Mouse (Mus musculus): ENCODE data around the gene Prrc2b.

Prrc2b gene

DNA sequence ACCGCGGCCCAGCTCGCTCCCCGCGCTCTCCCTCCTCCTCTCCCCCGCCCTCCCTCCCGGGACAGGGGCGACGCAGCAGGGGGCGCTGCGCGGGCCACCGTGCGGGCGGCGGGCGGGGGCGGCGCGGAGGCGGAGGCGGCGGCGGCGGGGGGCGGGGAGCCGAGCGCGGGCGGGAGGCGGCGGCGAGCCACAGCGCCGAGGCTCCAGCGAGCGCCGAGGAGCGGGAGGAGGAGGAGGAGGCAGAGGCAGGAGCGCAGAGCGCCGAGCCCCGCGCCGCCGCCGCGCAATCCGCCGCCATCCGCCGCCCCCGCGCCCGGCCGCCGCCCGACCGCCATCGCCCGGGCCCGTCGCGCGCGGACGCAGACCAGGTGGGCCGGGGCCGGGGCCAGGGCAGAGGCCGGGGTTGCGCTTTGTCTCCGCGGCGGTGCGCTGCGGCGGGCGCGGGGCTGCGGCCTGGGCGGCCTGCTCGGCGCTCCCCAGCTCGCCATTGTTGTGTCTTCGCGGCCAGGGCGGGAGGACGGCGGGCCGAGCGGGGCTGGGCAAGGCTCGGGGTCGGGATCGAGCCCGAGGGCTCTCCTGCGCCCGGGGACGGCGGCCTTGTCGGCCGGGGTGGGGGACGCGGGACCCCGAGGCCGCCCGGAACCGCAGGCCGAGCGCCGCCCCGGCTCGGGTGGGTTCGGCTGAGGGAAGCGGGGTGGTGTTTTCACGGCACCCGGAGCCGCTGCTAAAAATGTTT is at the start of gene Prrc2b:
Prrc2b (plus strand) TSS at position 159 of the 736 bp plus-strand sequence.
- peak in 1 of 2 experiments; percentile 71 for DNase-seq (ENCODE audit: low spot score in 2 of 2)

DNA sequence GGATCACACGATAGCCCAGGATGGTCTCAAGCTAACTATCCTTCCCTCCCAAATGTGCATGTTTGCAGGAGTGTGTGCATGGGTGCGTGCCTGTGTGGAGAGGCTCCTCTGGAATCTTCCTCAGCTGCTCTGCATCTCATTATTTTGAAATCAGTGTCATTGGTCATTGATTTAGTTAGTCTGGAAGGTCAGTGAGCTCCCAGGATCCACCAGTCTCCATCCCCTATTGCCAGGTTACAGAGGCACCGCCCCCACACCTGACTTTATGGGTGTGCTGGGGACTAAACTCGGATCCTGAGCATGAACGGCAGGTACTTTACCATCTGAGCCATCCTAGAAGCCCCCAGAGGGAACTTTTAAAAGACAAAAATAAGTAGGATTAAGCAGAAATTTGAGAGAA is 47.9 kb upstream of the Prrc2b start:
- no peak for DNase-seq (ENCODE audit: low spot score in 2 of 2)

DNA sequence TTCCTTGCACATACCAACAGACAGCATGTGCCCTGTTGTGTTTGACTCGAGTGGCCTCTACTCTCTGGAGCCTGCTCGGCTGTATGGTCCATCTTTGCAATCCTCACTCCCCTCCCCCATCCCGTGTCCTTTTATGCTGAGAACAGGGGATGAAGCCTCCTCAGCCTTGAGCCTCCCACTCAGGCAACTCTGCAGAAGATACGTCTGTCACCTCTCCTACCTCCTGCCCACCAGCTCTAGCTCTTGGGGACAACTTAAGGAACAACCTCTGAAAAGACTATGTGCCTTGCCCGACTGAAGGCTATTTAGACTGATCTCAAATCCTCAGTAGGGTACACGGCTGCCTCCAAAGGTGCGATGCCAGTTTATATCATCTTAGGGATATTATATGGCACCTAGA is 47.3 kb upstream of the Prrc2b start:
- DNase-seq (ENCODE audit: low spot score in 2 of 2), result no peak

DNA sequence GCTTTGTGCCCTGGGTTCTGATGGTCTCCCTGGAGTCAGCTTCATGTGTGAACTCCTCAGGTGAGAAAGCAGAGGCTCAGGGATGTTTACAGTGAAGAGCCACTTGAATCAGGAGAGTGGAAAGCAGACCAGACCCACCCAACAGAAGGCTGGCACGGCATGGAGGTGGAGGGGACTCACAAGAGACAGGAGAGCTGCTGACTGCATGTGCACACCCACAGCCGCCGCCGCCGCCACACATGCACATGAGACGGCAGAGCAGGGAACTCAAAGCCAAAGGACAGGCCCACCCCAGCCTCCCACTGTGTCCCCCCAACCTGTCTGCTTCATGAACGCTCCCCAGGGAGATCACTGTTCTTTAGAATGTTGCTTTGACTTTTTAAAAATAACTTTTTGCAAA is 46.8 kb upstream of the Prrc2b start:
- DNase-seq (ENCODE audit: low spot score in 2 of 2), result no peak

DNA sequence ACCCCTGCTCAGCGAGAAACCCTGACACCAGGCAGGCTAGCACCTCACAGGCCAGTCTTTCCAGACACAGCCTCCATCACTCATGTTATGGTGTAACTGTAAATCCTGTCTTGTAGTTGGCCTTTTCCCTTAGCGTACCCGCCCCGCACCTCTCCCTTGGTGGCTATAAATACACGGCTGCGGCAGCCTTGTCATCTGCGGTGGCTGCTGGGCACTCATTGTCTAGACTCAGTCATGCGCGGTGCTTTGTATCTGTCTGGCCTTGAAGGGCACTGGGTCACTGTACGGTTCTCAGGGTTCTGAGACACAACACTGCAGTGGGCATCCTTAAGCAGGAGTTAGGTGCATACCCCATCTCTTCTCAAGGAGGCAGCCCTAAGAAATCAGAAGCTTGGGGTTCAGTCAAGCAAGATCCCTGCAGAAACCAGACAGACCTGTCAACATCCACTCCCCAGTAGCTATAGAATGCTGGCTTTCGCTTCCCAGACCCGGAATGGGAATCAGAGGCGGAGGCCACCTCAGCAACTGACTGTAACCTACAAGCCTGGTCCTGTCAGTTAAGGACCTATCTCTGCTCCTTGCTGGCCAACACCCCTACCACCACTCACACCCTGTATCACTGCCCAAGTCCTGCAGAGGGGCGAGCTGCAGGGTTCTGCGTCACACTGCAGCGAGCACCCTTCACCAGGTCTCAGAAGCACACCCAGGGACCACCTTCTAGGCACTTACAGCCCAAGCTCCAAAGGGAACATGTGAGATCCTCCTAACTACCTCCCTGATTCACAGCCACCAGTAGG is 45.6 kb upstream of the Prrc2b start:
- no peak for DNase-seq (ENCODE audit: low spot score in 2 of 2)

DNA sequence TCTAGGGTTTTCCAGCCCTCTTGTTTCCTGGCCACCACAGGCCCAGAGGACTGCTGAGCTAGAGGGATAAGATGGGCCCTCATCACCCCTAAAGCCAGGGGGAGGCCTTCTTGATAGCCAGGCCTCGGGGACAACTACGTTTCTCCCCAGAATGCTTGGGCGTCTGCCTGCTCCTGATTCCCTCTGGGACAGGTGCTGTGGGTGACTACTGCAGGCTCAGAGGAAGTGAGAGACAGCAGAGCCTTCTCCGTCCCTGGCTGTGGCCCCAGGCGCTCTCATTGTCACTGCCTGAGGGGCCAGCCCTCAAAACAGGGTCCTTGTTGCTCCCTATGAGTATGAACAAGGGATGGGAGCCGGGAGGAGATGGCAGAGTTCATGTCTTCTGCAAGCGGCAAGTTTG is 45.0 kb upstream of the Prrc2b start:
- DNase-seq (ENCODE audit: low spot score in 2 of 2), result no peak

DNA sequence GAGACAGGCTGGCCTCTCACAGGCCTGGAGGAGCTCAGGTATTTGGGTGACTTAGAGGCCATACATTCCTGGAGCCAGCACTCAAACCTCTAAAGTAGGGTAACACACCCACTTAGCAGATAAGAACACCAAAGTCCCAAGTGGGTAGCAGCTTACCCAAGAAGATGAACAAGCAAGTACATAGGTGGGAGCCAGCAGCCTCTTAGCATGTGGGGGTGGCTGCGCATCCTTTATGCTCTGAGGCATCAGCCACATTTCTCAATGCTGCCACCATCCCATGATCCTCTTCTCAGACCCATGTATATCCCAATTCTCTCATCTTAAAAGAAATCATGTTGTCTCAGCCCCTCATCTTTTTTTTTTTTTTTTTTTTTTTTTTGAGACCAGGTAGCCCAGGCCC is 39.6 kb upstream of the Prrc2b start:
- no peak for DNase-seq (ENCODE audit: low spot score in 2 of 2)

DNA sequence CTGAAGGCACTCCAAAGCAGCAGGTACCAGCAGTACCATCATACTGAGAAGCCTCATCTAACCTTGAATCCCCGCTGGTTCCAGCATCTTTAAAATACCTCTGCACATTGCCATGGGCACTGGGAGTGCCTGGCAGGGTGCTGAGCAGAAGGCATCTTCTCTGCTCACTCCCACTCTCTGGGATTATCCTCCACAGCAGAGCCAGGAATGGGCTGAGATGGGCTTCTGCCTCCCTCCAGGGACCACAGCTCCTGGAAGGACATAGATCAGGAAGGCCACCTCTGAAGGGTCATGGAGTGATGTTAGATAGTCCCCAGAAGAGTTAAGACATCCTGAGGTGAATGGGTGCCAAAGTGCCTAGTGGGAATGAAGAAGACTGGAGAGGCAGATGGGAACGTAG is 38.3 kb upstream of the Prrc2b start:
- no peak for DNase-seq (ENCODE audit: low spot score in 2 of 2)

DNA sequence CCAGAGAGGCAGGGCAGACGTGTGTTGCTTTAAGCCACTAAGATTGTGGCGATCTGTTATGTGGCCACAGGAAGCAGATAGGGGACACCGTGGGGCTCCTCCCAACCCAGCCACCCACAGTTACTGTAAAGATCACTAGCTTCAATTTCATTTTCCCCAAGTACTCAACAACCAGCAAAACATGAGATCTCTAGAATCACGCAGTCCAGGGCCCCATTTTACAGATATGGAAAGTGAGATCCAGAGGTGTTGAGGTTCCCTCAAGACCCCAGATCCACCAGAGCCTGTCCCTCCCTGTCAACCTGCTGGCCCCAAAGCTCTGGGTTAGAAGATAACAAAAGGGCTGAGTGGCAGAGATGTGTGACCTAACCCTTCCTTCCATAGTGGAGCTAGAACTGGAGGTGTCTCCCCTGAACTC is 35.0 kb upstream of the Prrc2b start:
- DNase-seq (ENCODE audit: low spot score in 2 of 2), result no peak

DNA sequence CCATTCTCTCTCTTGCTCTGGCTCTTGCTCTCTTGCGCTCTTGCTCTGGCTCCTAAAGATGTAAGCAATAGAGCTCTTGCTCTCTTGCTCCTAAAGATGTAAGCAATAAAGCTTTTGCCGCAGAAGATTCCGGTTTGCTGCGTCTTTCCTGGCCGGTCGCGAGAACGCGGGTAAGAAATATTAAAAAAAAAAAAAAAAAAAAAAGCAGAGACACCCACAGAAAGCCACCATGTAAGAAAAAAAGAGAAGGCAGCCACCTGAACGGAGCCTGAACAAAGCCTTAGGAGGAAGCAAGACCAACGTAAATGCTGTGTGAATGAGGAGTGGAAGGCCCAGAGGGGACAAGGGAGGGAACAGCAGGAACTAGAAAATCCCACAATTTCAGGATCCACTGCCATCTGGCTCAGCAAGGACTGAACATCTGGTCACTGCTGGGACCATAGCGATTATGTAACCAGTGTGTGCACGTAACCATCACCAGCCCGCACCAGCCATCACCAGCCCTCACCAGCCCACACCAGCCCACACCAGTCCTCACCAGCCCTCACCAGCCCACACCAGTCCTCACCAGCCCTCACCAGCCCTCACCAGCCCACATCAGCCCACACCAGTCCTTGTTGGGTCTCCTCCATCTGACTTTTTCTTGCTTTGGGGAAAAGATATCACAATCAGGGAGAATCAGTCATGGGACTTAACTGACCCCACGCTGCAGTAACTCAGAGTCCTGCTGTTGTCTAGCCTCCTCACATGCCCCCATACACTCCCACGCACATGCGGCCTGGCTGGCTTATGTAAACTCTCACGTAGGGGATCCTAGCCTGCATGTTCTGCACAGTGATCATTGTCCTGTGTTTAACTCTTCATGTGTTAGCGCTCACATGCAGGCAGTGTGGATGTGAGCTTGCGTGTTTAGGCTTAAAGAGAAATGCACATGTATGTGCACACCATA is 30.8 kb upstream of the Prrc2b start:
- no peak for DNase-seq (ENCODE audit: low spot score in 2 of 2)

DNA sequence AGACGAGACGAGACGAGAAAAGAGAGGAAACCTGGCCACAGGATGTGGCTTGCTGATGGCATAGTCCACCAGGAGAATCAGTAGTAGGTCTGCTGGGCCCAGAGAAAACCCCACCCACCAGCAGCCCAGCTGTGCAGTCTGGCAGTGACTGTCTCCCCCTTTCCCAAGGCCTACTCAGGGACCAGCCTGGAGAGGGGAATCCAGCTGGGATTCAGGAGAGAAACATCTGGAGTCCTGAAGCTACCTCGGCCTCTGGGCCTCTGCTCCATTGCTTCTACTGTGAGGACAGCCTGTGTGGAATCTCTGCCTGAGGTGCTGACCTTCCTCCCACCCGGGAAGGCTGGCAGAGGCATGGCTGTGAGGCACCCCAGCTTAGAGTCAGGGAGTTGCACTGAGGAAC is 29.7 kb upstream of the Prrc2b start:
- no peak for DNase-seq (ENCODE audit: low spot score in 2 of 2)

DNA sequence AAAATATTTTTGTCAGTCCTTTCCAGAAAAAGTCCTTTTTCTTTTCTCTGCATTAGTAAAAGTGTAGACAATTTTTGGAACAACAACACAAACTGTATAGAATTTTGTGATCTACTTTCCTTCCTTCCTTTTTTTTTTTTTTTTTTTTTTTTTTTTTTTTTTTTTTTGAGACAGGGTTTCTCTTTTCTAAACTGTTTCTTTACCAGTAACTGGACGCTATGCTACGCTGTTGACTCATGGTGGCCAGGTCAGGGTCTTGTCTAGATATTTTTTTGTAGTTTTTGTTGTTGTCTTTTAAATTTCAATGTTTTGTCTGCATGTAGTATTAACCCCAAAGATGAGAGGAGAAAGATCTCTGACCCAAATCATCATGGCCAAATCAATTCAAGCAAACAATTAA is 29.1 kb upstream of the Prrc2b start:
- DNase-seq (ENCODE audit: low spot score in 2 of 2), result no peak

DNA sequence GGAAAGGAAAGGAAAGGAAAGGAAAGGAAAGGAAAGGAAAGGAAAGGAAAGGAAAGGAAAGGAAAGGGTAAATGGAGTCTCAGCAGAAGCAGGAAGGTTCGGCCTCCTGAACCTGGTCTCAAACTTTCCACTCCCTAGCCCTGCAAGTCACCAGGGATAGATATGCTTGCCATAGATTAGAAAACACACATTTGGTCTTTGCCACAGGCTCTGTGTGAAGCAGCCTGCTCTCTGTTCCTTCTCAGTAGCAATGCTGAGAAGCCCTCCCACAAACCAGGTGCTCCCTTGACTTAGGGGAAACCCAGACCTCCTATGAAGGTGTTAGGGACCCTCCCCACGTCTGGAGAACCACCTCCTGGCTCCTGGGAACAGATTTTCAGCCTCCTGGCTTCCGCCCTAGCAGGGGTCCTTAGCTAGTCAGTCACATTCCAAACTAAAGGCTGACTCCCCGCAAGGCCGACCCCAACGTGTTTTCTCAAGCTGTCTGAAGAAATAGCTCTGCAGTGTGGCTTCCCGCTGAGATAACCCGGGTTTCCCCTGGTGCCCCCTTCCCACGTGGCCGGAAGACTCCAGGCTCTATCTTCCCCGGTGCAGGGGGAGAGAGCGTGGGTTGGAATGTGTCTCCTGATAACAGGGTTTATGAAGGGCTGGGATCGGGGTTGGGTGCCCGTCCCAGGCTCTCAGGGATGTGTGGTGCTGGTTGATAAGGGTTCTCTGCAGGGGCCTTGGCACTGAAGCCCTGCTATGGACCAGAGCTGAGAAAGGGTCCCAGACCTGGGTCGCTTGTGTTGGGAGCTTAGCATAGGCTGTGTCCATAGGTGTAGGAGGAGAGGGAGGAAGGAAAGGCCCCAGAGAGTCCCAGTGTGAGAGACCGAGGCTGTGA is 23.0 kb upstream of the Prrc2b start:
- DNase-seq (ENCODE audit: low spot score in 2 of 2), result no peak

DNA sequence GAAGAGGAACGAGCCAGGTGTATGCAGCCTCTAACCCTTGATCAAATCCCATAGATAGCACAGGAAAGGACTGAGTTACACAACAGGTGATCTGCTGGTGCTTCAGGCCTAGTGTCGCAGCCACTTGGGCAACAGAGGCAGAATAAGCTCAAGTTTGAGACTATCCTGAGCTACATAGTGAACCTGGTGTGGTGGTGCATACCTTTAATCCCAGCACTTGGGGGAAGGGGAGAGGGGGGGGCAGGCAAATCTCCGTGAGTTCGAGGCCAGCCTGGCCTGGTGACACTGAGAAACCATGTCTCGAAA is 22.4 kb upstream of the Prrc2b start:
- DNase-seq (ENCODE audit: low spot score in 2 of 2), result no peak

DNA sequence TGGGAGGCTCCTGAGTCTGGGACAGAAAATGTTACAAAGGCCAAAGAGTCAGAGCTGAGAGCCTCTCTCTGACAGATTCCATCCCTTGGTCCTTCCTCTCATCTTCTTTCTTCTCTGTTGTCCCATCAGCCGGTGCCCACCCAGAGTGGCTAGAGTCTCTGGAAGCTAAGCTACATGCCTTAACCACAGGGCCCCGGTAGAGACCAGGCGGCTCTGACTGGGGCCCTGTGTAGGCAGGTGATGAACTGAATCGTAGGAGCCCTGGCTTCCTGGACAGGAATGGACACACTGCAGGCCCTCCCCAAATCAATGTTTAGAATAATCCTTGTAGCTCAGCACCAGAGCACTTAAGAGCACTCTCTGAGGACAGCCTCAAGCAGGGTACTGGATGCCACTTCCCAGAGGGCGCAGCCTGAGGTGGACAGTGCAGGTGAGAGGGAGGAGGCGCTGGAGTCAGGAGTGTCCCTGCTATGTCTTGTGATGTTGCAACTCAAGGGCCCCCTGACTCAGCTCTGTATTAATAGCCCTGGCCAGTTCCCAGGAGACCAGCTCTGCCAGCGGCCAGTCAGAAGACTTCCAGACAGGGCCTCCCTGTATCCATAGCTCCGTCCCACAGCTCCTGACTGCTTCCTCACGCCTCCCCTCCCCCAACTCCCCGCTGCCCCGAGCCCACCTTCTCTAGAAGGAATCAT is 21.4 kb upstream of the Prrc2b start:
- no peak for DNase-seq (ENCODE audit: low spot score in 2 of 2)

DNA sequence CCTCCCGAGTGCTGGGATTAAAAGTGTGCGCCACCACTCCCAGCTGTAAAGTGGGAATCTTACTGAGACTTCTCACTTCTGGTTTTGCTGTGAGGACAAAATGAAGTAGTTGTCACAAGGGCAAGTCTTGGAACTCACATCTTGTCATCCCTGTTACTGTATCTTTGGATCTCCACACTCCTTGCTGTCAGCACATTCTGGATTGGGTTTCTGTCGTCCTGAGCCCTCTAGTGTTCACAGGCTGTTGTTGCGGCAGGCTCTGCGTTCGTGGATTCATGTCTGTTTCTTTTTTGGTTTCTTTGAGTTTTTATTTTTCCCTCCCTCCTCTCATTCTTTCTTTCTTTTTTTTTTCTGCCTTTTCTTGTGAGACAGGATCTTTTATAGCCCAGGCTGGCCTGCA is 20.4 kb upstream of the Prrc2b start:
- DNase-seq (ENCODE audit: low spot score in 2 of 2), result peak; percentile 41 to 54

DNA sequence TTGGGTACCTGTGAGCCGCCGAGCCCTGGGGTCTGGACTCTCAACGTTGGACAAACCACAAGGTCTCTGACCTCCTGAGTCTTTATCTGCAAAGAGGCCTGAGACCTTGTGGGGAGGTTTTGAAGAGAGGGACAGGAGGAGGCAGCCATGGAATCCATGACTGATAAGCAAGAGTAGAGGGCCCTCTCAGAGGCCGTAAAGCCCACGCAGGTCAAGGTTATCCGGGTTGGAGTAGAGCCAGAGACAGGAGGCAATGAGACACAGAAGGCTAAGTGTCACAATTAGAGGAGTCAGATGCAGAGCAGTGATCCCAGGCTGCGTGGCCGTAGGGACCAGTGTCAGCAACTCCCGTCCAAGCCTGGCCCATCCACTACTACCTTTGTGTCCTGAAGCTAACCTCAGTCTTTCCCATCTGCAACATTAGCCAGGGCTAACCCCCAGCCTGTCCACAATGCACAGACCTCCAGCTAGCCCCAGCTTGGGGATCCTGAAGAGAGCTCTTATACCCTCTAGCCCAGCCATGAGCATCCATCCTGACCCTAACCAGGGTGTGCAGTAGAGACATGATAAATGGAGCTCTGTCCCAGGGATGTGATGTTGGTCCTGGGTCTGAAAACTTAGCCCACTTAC is 19.6 kb upstream of the Prrc2b start:
- no peak for DNase-seq (ENCODE audit: low spot score in 2 of 2)

DNA sequence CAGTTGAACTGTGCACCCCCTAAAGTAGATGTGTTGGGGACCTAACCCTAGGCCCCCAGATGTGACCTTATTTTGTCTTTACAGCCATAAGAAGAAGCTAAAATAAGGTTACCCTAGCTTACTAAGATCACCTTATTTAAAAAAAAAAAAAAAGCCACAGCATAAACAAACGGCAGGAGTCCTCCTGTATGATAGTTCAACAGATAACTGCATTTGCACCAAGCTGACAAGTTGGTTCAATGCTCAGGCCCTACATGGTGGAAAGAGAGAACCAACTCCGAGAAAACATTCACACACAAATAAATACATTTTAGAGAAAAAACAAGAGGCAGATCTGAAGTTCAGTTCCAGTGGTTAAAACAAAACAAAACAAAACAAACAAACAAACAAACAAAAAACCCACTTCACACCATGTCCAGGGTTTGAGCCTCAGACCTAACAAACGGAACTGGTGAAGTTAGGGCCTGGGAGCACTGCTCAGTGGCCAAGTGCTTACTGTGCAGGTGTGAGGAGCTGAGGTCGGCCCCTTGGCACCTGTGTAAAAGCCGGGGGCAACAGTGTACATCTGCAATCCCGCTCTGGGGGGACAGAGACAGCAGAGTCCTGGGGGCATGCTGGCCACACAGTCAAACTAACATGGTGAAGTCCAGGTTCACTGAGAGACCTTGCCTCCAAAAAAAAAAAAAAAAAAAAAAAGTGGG is 18.9 kb upstream of the Prrc2b start:
- DNase-seq (ENCODE audit: low spot score in 2 of 2), result no peak

DNA sequence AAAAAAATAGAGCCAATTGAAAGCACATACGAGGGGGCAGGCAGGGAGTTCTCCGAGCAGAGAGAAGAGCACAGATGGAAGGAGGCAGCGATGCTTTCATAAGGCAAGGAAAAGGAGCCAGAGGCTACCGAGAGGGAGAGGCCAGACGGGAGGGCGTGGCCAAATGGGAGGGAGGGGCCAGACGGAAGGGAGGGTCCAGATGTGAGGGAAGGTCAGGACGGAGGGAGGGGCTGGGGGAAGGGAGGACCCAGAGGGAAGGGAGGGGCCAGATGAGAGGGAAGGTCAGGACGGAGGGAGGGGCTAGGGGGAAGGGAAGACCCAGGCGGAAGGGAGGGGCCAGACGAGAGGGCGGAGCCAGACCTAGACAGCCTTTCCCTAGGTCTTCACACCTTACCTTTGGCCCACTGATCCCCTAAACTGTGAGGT is 18.3 kb upstream of the Prrc2b start:
- peak in 1 of 2 experiments; percentile 55 for DNase-seq (ENCODE audit: low spot score in 2 of 2)

DNA sequence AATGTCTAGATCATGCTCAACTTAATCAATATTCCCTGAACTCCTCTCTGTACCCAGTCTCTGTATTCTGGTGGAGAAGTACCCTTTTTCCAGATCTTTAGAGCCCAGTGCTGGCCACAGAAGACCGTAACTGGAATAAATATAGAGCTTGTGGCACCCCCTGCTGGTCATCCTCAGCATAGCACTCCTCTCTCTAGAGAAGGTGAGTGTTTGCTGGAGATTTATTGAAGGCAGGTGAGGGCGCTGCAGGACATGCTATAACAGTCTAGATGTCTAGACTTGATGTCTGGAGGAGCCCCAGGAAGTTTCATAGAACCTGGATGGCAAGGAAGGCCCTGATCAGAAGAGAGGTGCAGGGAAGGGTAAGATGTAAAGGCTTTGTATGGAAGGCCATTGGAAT is 16.8 kb upstream of the Prrc2b start:
- DNase-seq (ENCODE audit: low spot score in 2 of 2), result peak; percentile 66 to 89
